Mouse (Mus musculus): ENCODE data around the gene Pet117.
A peak's percentile ranks its signal among the peaks of the same experiment; 100 is the strongest.
"Not testable (repeated sequence)": the region's sequence is repeated elsewhere in the genome, so short reads cannot be mapped to it uniquely, and the experiment has no call there.

Gene Pet117

GRCm38 (mm10) chr2:144368400-144369019, at the start of gene Pet117, which contains the start of gene Kat14:
Gene Pet117 (plus strand): TSS chr2:144368996.
Gene Kat14 (plus strand): TSS chr2:144368983.
- DNase-seq (ENCODE audit: low spot score) = peak; percentile 85

- DNase-seq (ENCODE audit: low spot score) = no peak
Measured at GRCm38 (mm10) chr2:144324218-144324617, 44.6 kb upstream of the Pet117 start.

GRCm38 (mm10) chr2:144329451-144329850, 39.3 kb upstream of the Pet117 start:
- DNase-seq (ENCODE audit: low spot score) = no peak

GRCm38 (mm10) chr2:144329937-144330336, 38.9 kb upstream of the Pet117 start:
- DNase-seq (ENCODE audit: low spot score) = no peak

GRCm38 (mm10) chr2:144330352-144330959, 38.3 kb upstream of the Pet117 start:
- DNase-seq (ENCODE audit: low spot score) = peak; percentile 13

- peak; percentile 7 for DNase-seq (ENCODE audit: low spot score)
Measured at GRCm38 (mm10) chr2:144330960-144331371, 37.8 kb upstream of the Pet117 start.

- DNase-seq (ENCODE audit: low spot score) = peak; percentile 34
Measured at GRCm38 (mm10) chr2:144331401-144332302, 37.1 kb upstream of the Pet117 start, which contains the start of gene Ovol2. Gene Ovol2 (minus strand): TSS chr2:144332146.

- no peak for DNase-seq (ENCODE audit: low spot score)
Measured at GRCm38 (mm10) chr2:144332486-144332885, 36.3 kb upstream of the Pet117 start.

- DNase-seq (ENCODE audit: low spot score) = no peak
Measured at GRCm38 (mm10) chr2:144333138-144333842, 35.5 kb upstream of the Pet117 start.

GRCm38 (mm10) chr2:144337230-144337629, 31.6 kb upstream of the Pet117 start:
- DNase-seq (ENCODE audit: low spot score) = no peak

- no peak for DNase-seq (ENCODE audit: low spot score)
Measured at GRCm38 (mm10) chr2:144337701-144338100, 31.1 kb upstream of the Pet117 start.

GRCm38 (mm10) chr2:144338149-144338548, 30.6 kb upstream of the Pet117 start:
- DNase-seq (ENCODE audit: low spot score) = not testable (repeated sequence)

- no peak for DNase-seq (ENCODE audit: low spot score)
Measured at GRCm38 (mm10) chr2:144343158-144343557, 25.6 kb upstream of the Pet117 start.

- DNase-seq (ENCODE audit: low spot score) = no peak
Measured at GRCm38 (mm10) chr2:144348525-144348924, 20.3 kb upstream of the Pet117 start.

- no peak for DNase-seq (ENCODE audit: low spot score)
Measured at GRCm38 (mm10) chr2:144352843-144353242, 16.0 kb upstream of the Pet117 start.

GRCm38 (mm10) chr2:144369020-144369421, 225 bp downstream of the Pet117 start:
- DNase-seq (ENCODE audit: low spot score) = no peak

- no peak for DNase-seq (ENCODE audit: low spot score)
Measured at GRCm38 (mm10) chr2:144369511-144369910, 715 bp downstream of the Pet117 start.

- no peak for DNase-seq (ENCODE audit: low spot score)
Measured at GRCm38 (mm10) chr2:144371566-144371965, 2.8 kb downstream of the Pet117 start.

GRCm38 (mm10) chr2:144373063-144373462, 4.3 kb downstream of the Pet117 start:
- no peak for DNase-seq (ENCODE audit: low spot score)

- no peak for DNase-seq (ENCODE audit: low spot score)
Measured at GRCm38 (mm10) chr2:144375063-144375703, 6.4 kb downstream of the Pet117 start.

GRCm38 (mm10) chr2:144381293-144381692, 12.5 kb downstream of the Pet117 start:
- DNase-seq (ENCODE audit: low spot score) = no peak

Data from ovary, postnatal 14 days (tissue).